Mouse (Mus musculus): ENCODE data around the gene Bola3.

GRCm38 (mm10) chr6:83381510-83382491 is 32.9 kb downstream of the Bola3 start:
- TF ChIP-seq CTCF (conservative IDR thresholded peaks at IDR 0.05; ENCODE audit: low read length) (no peak), NANOG (IDR thresholded peaks at IDR 0.05; ENCODE audit: borderline replicate concordance, low read length) (no peak), POU5F1 (IDR thresholded peaks at IDR 0.05; ENCODE audit: borderline replicate concordance, low read length) (no peak)

All from E14TG2a.4 (cell line).